Mouse (Mus musculus): ENCODE measurements around the gene Tlk1.

DNA sequence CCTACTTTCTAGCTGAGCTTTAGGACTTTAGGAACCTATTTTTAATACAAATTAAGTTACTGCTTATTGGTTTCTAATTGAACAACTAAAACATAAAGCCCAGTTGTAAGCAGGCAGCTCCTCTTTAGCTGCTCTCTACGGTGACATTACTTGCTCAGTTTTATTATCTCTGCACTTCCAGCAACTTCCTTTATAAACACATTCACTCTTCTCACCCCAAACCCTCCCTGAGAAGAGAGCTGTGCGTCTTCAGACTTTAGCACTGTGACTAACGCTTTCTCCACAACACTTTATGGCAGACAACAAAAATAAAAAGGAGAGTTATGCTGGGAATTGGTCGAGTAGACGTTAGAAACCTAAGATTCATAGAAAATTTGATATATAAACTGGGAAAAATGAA, 89.5 kb downstream of the Tlk1 start:
- TF ChIP-seq ETS1 (conservative IDR thresholded peaks at IDR 0.05; ENCODE audit: low read depth, low read length) = no peak
- TF ChIP-seq CTCF (conservative IDR thresholded peaks at IDR 0.05 in 1 of 2, IDR thresholded peaks at IDR 0.05 in 1 of 2; ENCODE audit: low read depth in 2 of 2, low read length in 2 of 2) = no peak
- no peak for TF ChIP-seq EP300 (IDR thresholded peaks at IDR 0.05; ENCODE audit: low read length)
- no peak for TF ChIP-seq HCFC1 (IDR thresholded peaks at IDR 0.05; ENCODE audit: low read depth, low read length)
- TF ChIP-seq MAFK (IDR thresholded peaks at IDR 0.05; ENCODE audit: insufficient replicate concordance, low read length) = no peak
- TF ChIP-seq POLR2A (IDR thresholded peaks at IDR 0.05; ENCODE audit: low read depth, low read length) = no peak
- no peak for TF ChIP-seq TBP (conservative IDR thresholded peaks at IDR 0.05; ENCODE audit: low read depth, low read length)
- no peak for TF ChIP-seq MAZ (IDR thresholded peaks at IDR 0.05; ENCODE audit: low read depth, low read length)
- TF ChIP-seq ZKSCAN1 (IDR thresholded peaks at IDR 0.05; ENCODE audit: borderline replicate concordance, low read depth, low read length) = no peak
- no peak for TF ChIP-seq MXI1 (IDR thresholded peaks at IDR 0.05; ENCODE audit: low read depth, low read length)

Data from CH12.LX (cell line).